Mouse (Mus musculus) ovary, adult 18-20 months (tissue): ENCODE results near the gene Fras1.

Source experiments
- DNase-seq: peaks from one replicate; pipeline ENCODE4 v3.0.0; 2022; ENCODE audit warnings: low spot score, mixed read lengths

The Fras1 gene

GRCm38 (mm10) chr5:96373567-96373985, at the start of gene Fras1:
TSS of gene Fras1 (plus strand) at chr5:96373955.
- DNase-seq: no peak

GRCm38 (mm10) chr5:96331048-96331737, 42.6 kb upstream of the Fras1 start:
- DNase-seq: no peak

GRCm38 (mm10) chr5:96331738-96332070, 42.1 kb upstream of the Fras1 start:
- DNase-seq: no peak

GRCm38 (mm10) chr5:96333963-96334362, 39.8 kb upstream of the Fras1 start:
- no peak for DNase-seq

GRCm38 (mm10) chr5:96340564-96340963, 33.2 kb upstream of the Fras1 start:
- DNase-seq: no peak

- no peak for DNase-seq
These were observed 28.8 kb upstream of the Fras1 start for GRCm38 (mm10) chr5:96344983-96345382.

GRCm38 (mm10) chr5:96351963-96352362, 21.8 kb upstream of the Fras1 start:
- DNase-seq: no peak

GRCm38 (mm10) chr5:96363950-96364349, 9.8 kb upstream of the Fras1 start:
- no peak for DNase-seq

- DNase-seq: no peak
These were observed 8.2 kb upstream of the Fras1 start for GRCm38 (mm10) chr5:96365590-96365989.

- DNase-seq: no peak
These were observed 6.5 kb upstream of the Fras1 start for GRCm38 (mm10) chr5:96367260-96367659.

GRCm38 (mm10) chr5:96373106-96373505, 649 bp upstream of the Fras1 start:
- DNase-seq: no peak

- peak; percentile 51 for DNase-seq
These were observed 489 bp downstream of the Fras1 start for GRCm38 (mm10) chr5:96373986-96374901.

- DNase-seq: no peak
These were observed 1.7 kb downstream of the Fras1 start for GRCm38 (mm10) chr5:96375391-96375831.

- no peak for DNase-seq
These were observed 2.5 kb downstream of the Fras1 start for GRCm38 (mm10) chr5:96376216-96376615.

GRCm38 (mm10) chr5:96386138-96386933, 12.6 kb downstream of the Fras1 start:
- no peak for DNase-seq

GRCm38 (mm10) chr5:96388306-96388705, 14.6 kb downstream of the Fras1 start:
- no peak for DNase-seq

- no peak for DNase-seq
These were observed 16.3 kb downstream of the Fras1 start for GRCm38 (mm10) chr5:96389963-96390623.

- DNase-seq: no peak
These were observed 17.3 kb downstream of the Fras1 start for GRCm38 (mm10) chr5:96391086-96391485.

- no peak for DNase-seq
These were observed 21.2 kb downstream of the Fras1 start for GRCm38 (mm10) chr5:96394947-96395346.

GRCm38 (mm10) chr5:96395786-96396650, 22.3 kb downstream of the Fras1 start:
- DNase-seq: no peak

GRCm38 (mm10) chr5:96402555-96402954, 28.8 kb downstream of the Fras1 start:
- DNase-seq: no peak
